Mouse (Mus musculus) forebrain, embryonic 14.5 days (tissue): ENCODE data around the gene Etl4. TPM values are rescaled to one million over a fixed set of nuclear protein-coding genes. Genes with fewer than 3 reads are reported as not detected.
A peak's percentile ranks its signal among the peaks of the same experiment; 100 is the strongest.
"Not testable (repeated sequence)": the region's sequence is repeated elsewhere in the genome, so short reads cannot be mapped to it uniquely, and the experiment has no call there.

Experiments
- ATAC-seq: fragments of 200-750 bp; cut with Nextera tagmentation; 2 replicates; pipeline ENCODE4 v1.8.0; 2017; ENCODE audit warnings: mild to moderate bottlenecking, moderate library complexity
- DNase-seq: peaks from one replicate; pipeline ENCODE4 v3.0.0-alpha.2; 2015; ENCODE audit warnings: low spot score
- H3K27ac ChIP-seq: fragments of 300-500 bp; sonication (generic); 2 replicates; pipeline ENCODE4 v1.5.1; 2014; ENCODE audit warnings: low read depth, mild to moderate bottlenecking, control low read depth, low read length, moderate library complexity
- H3K27me3 ChIP-seq: fragments of 300-500 bp; sonication (generic); replicated peaks from 2 replicates; pipeline ENCODE4 v1.6.1; 2014; ENCODE audit warnings: low read length, control low read depth, mixed read lengths; ENCODE audit not compliant: control insufficient read depth, insufficient read depth
- H3K36me3 ChIP-seq: fragments of 300-500 bp; sonication (generic); 2 replicates; pipeline ENCODE4 v1.6.1; 2014; ENCODE audit warnings: low read length, control low read depth; ENCODE audit not compliant: control insufficient read depth, insufficient read depth
- H3K4me1 ChIP-seq: fragments of 300-500 bp; sonication (generic); 2 replicates; pipeline ENCODE4 v1.6.1; 2014; ENCODE audit warnings: antibody characterized with exemption, low read length, control low read depth; ENCODE audit not compliant: control insufficient read depth, insufficient read depth
- H3K4me2 ChIP-seq: fragments of 300-500 bp; sonication (generic); 2 replicates; pipeline ENCODE4 v1.6.1; 2014; ENCODE audit warnings: mild to moderate bottlenecking, control low read depth, low read length
- H3K4me3 ChIP-seq: fragments of 300-500 bp; sonication (generic); 2 replicates; pipeline ENCODE4 v1.5.1; 2014; ENCODE audit warnings: low read depth, low read length, control low read depth
- H3K9ac ChIP-seq: fragments of 300-500 bp; sonication (generic); 2 replicates; pipeline ENCODE4 v1.6.1; 2014; ENCODE audit warnings: mild to moderate bottlenecking, low read length, control low read depth, moderate library complexity
- H3K9me3 ChIP-seq: fragments of 300-500 bp; sonication (generic); replicated peaks from 2 replicates; pipeline ENCODE4 v1.6.1; 2016; ENCODE audit warnings: low read length, control low read depth, mixed read lengths; ENCODE audit not compliant: control insufficient read depth
- WGBS: fragments of 180-500 bp; shearing (Covaris S2); extraction: QIAGEN DNeasy Blood & Tissue Kit; methylation state at CpG from one replicate; pipeline ENCODE4 v1.1.7; 2014; 5-methylcytosine and 5-hydroxymethylcytosine counted together
- polyA plus RNA-seq: library from polyadenylated mRNA; unstranded; fragments of >200 nt; fragmentation: Nextera tagmentation; extraction: Ambion mirVana; gene quantifications from 2 replicates; pipeline ENCODE4 v1.2.1, GENCODE M21; 2014

Gene Etl4
- polyA plus RNA-seq, 1 experiment from 2014 or later: 14.7 TPM

DNA sequence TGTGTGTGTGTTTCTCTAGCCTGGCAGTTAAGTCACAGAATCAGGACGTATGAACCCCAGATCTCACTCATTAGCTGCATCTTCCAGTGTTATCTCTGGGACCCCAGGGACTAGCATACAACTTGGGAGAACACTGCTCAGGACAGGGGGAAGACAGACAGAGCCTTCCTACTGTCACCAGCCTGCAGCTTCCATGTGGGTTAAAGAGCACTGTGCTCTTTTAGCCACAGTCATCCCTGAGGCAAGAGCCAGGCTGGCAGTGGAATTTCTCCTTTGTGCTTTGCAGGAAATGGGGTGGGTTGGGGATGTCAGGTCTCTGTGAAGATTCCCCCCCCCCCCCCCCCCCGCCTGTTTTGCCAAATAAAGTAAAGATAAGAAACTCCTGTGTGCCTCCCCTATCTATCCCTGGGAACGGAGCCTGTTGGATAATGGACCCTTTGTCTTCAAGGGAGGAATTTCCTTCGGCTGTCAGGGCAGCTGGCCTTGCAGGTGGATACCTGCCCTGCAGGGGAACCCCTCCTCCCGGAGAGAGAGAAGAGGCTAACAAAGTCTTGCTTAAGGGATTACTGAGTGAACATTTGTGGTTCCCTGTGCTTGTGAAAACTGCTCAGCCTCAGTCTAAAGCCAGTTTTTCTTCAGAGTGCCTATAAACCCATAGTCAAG, 755.9 kb downstream of the Etl4 start:
- no peaks in the 10 kb centered on the region for H3K27me3 ChIP-seq
- H3K4me1 ChIP-seq: no peaks in the 10 kb centered on the region
- H3K4me3 ChIP-seq: no peak overlapping the region
- DNase-seq (no peak), ATAC-seq (peak; percentile 30; the same call in 1 of the 2 replicates)
- H3K9ac ChIP-seq: no peak overlapping the region
- WGBS: 13% methylated on average over 4 of the region's 5 CpGs
- H3K4me2 ChIP-seq: no peak overlapping the region
- H3K27ac ChIP-seq: 0 out of 2 replicates have a peak overlapping the region, but pooled peaks have one; percentile 27
- 0 out of 2 replicates have a peak, but pooled peaks cover 2% of the 10 kb centered on the region for H3K36me3 ChIP-seq
- H3K9me3 ChIP-seq: no peaks in the 10 kb centered on the region

DNA sequence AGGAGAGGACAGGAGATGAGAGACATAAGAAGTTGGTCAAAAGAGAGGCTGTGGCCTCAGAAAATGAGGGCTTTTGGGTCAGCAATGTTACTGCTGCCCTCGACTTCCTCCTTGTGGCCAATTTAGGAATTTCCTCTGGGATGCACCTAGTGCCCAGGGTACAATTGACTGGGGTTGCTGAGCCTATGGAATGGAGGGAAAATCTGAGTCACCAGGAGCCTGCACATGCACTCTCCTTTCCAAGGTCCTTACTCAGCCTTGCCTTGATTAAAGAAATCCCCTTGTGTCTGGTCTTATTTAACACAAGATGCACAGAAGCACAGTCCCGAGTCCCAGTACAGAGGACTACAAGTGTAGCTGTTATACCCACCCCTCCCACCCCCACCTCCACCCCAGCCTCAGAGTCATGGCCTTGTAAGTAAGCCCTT, 756.5 kb downstream of the Etl4 start:
- H3K4me3 ChIP-seq: no peak overlapping the region
- no peak overlapping the region for H3K4me2 ChIP-seq
- 43% methylated on average over 2 of the region's 2 CpGs for WGBS
- no peaks in the 10 kb centered on the region for H3K9me3 ChIP-seq
- ATAC-seq: peak; percentile 73
- no peaks in the 10 kb centered on the region for H3K27me3 ChIP-seq
- DNase-seq: peak; percentile 68
- H3K9ac ChIP-seq: no peak overlapping the region
- no peak overlapping the region for H3K27ac ChIP-seq
- no peaks in the 10 kb centered on the region for H3K4me1 ChIP-seq
- H3K36me3 ChIP-seq: 0 out of 2 replicates have a peak, but pooled peaks cover 2% of the 10 kb centered on the region

DNA sequence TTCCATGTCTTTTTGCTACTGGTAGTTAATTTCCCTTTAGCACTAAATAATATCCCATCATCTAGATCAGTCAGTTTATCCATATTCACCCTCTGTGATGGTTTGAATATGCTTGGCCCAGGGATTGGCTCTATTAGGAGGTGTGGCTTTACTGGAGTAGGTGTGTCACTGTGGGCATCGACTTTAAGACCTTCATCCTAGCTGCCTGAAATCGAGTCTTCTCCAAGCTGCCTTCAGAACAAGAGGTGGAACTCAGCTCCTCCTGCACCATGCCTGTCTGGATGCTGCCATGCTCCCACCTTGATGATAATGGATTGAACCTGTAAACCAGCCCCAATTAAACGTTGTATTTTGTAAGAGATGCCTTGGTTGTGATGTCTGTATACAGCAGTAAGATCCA, 758.3 kb downstream of the Etl4 start:
- Histone ChIP-seq H3K4me2 (no peak overlapping the region), H3K27me3 (no peaks in the 10 kb centered on the region), H3K36me3 (no peaks in the 10 kb centered on the region), H3K9ac (no peak overlapping the region), H3K4me3 (no peak overlapping the region), H3K27ac (no peak overlapping the region), H3K9me3 (no peaks in the 10 kb centered on the region), H3K4me1 (no peaks in the 10 kb centered on the region)
- DNase-seq: no peak
- no peak for ATAC-seq
- 89% methylated on average over 3 of the region's 3 CpGs for WGBS

DNA sequence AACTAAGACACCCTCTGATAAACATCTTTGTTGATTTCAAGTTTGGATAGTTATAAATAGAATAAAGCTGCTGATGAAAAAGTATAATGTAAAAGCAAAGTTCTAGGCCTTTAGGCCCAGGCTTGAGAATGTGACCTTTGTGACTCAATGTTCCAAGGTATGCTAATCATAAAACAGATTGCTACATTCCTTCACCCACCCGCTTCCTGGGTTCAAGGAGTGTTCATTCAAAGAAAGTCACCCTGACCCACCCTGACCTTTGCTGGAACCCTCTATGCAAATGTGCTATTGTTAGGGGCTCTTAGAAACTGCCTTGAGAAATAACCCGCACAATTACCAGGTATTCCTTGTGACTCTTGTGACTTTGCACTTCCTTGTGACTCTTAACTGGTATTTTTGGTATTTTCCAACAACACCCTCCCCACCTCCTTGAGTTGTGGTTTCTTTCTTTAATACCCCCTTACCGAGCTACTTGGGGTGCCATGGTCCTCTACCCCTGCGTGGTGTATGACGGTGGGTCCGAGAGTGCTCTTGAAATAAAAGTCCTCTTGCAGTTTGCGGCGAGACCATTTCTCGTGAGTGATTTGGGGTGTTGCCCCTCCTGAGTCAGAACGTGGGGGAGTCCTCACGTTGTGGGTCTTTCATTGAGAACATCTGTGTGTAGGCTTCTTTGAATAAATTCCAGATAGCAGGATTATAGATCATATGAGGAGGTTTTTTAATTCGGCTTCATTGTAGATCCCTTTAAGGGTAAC, 758.9 kb downstream of the Etl4 start:
- not testable (repeated sequence) for H3K9ac ChIP-seq, H3K9me3 ChIP-seq, H3K4me2 ChIP-seq, H3K4me1 ChIP-seq, H3K4me3 ChIP-seq, H3K27ac ChIP-seq, H3K36me3 ChIP-seq, H3K27me3 ChIP-seq, DNase-seq, ATAC-seq
- 85% methylated on average over 12 of the region's 12 CpGs for WGBS

DNA sequence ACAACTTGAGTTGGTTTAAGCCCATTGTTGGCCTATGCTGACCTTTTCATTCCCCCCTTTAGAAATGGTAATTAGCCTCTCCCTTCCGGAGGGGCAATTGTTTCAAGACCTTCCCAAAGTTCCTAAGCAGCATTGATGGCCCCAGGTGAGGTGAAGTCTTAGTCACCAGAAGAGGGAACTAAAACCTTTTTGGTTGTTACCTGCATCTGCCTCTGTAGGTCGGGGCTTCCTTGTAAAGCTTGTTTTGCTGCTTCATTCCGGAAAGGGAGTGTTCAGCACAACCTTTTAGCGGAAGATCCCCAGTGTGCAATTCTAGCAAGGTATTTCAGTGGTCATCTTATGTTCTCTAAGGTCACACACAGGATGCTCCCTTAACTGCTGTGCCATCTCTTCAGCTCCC, 759.8 kb downstream of the Etl4 start:
- no peaks in the 10 kb centered on the region for H3K9me3 ChIP-seq
- no peak overlapping the region for H3K4me3 ChIP-seq
- H3K4me2 ChIP-seq: no peak overlapping the region
- no peaks in the 10 kb centered on the region for H3K36me3 ChIP-seq
- WGBS: 59% methylated on average over 4 of the region's 4 CpGs
- no peak for DNase-seq
- H3K27me3 ChIP-seq: no peaks in the 10 kb centered on the region
- H3K27ac ChIP-seq: no peak overlapping the region
- no peak overlapping the region for H3K9ac ChIP-seq
- ATAC-seq: no peak
- H3K4me1 ChIP-seq: no peaks in the 10 kb centered on the region

DNA sequence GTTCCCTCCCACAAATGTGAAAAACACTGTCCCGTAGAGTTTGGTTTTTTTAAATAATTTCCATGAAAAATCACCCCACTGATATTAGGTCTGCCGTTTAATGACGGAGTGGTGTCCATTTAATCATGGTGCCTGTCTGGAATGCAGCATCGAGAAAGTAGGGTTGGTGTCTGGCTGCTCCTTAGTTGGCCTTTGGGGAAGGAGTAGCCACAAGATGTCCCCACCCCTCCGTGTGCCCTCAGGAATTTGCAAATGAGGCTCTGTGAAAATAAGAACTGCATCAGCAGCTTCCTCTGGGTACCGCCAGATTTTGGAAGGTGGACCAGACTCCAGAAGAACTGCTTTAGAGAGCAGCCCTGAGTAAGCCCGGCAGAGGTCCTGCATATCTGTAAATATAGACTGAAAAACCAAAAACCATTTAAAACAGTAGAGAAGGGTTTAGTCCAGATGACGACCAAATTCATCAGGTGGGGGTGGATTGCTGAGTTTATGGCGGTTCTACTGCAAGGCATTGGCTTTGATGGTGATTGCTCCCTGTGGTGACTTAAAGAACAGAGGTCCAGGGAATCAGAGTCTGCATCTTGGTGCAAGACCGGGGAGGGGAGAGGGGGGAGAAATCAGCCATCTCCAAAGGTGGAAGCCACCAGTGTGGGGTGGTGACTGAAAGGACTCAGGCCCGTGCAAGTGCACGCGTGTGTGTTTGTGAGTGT, 762.1 kb downstream of the Etl4 start:
- H3K4me1 ChIP-seq: no peaks in the 10 kb centered on the region
- H3K27me3 ChIP-seq: no peaks in the 10 kb centered on the region
- no peak for ATAC-seq
- no peak overlapping the region for H3K9ac ChIP-seq
- no peak overlapping the region for H3K27ac ChIP-seq
- no peak for DNase-seq
- no peaks in the 10 kb centered on the region for H3K9me3 ChIP-seq
- no peak overlapping the region for H3K4me2 ChIP-seq
- 64% methylated on average over 13 of the region's 13 CpGs for WGBS
- no peak overlapping the region for H3K4me3 ChIP-seq
- H3K36me3 ChIP-seq: no peaks in the 10 kb centered on the region

DNA sequence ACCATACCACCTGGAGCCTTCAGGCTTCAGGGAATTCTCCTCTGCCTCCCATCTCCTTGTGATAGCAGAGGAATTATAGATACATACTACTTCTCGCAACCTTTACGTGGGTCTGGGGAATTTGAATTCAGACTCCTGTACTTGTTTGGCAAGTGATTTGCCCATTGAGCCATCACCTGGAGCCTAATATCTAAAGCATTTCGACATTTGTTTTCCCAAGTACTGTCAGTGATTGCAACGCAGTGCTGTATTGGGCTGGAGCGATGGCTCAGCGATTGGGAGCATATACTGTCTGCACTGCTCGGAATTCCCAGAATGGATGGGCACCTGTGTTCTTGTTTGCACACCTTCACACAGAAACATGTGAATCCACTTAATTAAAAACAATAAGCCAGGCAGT, 762.7 kb downstream of the Etl4 start:
- no peaks in the 10 kb centered on the region for H3K9me3 ChIP-seq
- no peak overlapping the region for H3K9ac ChIP-seq
- H3K4me1 ChIP-seq: no peaks in the 10 kb centered on the region
- H3K4me2 ChIP-seq: no peak overlapping the region
- H3K27me3 ChIP-seq: no peaks in the 10 kb centered on the region
- H3K36me3 ChIP-seq: no peaks in the 10 kb centered on the region
- DNase-seq (no peak), ATAC-seq (no peak)
- H3K4me3 ChIP-seq: no peak overlapping the region
- WGBS: 91% methylated on average over 7 of the region's 7 CpGs
- H3K27ac ChIP-seq: no peak overlapping the region

DNA sequence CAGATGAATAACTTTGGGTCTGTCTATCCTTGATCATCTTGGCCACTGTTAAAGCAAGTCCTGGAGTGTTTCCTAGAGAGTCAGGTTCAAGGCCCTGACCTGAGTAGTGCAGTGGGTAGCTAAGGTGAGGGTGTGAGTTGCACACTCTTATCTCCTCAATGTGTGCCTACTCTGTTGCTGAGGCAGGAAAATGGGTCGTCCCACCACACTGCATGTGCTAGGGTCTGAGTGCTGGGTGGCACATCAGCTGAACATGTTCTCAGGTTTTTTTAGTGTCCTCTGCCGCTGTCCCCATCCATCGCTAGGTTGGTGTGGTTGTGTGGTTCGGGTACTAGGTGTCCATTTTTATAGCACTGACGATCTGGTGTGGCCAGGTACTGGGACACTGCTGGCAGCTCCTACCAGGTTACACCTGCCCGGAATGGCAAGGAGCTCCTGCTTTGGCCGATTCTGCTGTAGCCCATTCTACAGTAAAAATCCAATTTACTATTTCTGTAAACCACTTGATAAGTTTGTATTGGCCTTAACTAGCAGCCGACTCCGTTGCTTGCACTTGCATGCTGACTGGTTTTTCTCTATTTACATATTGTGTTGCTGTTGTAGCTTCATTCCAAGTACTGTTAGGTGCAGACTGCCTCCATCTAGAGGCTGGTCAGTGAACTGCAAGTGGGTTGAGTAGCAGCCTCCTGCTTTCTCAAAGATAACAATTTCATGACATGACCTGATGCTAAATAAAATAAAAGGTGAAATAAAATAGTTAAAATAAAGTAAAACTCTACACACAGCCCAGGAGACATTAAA, 763.4 kb downstream of the Etl4 start:
- Histone ChIP-seq H3K4me1 (no peaks in the 10 kb centered on the region), H3K27me3 (no peaks in the 10 kb centered on the region), H3K9me3 (no peaks in the 10 kb centered on the region), H3K4me2 (no peak overlapping the region), H3K36me3 (no peaks in the 10 kb centered on the region), H3K27ac (no peak overlapping the region), H3K4me3 (no peak overlapping the region), H3K9ac (no peak overlapping the region)
- DNase-seq (peak; percentile 82), ATAC-seq (peak; percentile 70)
- 68% methylated on average over 9 of the region's 9 CpGs for WGBS
